Mouse (Mus musculus): ENCODE data around the gene Pxdn.

The Pxdn gene

DNA sequence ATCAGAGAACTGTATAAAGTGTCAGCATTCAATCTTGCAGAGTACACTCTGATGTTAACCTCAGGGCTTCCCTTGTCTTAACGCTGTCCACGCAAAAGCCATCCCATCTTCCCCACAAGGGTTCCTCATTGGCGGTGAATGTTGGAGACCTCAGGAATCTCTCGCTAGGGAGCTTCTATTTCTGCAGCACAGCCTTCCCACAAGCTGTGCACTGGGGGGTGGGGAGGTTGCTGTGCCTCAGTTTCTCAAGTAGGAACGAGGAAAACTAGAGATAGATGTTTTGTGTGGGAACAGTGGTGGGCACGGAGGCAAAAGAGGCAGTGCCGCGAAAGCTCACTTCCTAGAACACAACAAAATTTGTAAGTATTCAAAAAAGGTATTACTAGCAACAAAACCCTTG lies at the start of gene Pxdn:
Gene Pxdn, plus strand, starts transcription at position 301 of the 400 bp plus-strand sequence.
- no peak for DNase-seq

DNA sequence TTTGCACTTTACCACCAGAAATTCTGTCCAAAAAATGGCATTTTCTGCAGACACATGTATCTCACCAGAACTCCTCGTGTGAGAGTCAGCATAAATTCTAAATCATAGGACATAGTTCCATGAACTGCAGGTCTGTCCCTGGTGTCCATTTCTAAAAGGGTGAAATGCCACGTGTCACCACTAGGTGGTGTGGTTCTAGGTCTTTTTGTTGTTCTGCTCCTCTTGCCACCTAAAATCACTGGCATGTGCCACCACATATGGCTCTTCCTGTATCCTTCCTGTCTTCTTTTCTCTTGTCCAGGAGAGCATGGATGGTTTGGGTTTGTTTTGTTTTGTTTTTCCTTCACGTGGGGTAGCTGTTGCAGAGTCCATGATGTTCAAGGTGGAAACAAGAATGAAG lies 42.7 kb upstream of the Pxdn start:
- peak; percentile 18 for DNase-seq

DNA sequence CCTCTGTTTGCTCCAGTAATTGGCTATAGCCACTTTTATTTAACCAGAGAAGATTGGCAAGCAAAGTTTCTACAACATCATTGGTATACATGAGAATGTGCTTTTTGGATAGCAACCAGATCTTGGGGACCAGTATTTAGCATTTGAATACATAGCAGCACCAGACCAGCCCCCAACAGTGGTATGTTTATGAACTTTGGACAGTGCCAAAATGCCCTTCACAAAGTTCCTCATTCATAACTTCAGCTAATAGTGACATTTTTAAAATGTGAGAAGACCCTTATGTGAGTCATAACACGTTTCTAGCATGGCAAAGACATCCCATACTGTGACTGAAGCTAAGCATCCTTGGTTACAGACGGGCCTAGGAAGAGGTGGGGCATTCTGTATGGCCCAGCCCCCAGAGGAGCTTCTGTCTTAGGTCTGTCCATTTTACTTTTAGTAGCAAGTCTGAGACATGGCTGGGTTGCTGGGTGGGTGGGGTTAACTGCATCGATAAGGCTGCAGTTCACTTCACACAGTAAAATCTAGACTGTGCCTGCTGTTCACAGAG lies 39.8 kb upstream of the Pxdn start:
- DNase-seq = no peak

DNA sequence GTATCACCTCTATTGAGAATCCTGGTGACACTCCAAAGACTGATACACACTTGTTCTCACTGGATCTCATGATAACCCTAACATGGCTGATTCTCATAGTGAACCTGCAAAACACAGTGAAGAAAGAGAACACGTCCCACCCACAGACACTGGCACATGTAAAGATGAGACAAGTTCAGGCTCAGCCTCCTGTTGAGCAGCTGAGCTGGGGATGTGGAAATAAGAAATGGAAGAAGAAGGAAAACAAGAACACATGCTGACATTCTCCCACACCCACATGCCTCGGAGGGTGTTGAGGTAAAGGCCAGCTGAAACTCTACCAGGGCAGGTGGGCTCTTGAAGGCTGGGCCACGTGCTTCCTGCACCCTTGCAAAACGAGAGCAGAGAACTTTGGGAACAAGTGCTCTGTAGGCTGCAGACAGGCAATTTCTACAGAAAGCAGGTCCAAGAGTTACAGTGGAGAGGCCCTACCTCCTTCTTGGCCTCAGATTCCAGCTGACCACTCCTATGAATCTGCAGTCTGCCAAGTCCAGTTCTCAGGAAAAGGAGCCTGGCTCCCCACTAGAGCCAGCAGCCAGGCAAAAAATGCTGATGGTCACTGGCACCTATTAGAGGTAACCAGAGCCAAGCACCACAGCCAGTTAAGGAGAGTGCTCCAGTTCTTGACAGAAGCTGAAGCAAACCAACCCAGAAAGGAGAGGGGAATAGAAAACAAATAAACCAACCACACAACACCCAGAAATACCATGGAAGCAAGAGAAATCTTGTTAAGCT lies 33.1 kb upstream of the Pxdn start:
- DNase-seq = no peak

DNA sequence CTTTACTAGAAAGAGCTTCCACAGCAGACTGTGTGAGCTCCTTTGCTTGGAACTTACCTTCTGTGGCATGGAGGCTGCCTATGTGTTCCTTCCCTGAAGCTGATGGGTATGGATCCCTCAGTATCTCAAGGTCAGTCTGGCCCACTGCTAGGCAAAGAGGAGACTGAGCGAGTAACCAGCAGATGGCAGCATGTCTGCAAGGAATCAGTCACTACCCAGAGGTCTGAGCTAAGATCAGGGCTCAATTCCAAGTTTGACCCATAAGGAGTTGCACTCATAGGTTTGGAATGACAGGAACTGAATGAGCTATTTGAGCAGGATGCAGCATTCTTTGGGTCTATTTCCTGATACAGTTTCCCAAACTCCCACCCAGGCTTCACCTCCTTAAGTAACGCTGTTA lies 30.4 kb upstream of the Pxdn start:
- DNase-seq = peak; percentile 81

DNA sequence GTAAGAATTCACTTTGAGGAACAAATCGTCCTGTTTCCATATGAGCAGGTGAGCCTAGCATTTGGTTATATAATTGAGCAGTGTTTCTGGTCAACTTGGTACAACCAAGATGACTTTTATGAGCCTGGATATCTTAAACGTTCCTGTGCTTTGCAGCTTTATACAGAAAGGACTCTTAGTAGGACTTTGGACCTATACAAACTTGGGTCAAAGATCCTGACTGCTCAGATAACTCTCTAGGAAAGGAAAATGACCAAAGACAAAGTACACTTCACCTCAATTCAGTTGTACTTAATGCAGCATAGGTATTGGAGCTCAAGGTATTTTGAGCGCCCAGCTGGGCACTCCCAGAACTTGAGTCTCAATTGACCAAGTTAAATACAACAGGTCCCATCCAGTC lies 21.3 kb upstream of the Pxdn start:
- DNase-seq = no peak

DNA sequence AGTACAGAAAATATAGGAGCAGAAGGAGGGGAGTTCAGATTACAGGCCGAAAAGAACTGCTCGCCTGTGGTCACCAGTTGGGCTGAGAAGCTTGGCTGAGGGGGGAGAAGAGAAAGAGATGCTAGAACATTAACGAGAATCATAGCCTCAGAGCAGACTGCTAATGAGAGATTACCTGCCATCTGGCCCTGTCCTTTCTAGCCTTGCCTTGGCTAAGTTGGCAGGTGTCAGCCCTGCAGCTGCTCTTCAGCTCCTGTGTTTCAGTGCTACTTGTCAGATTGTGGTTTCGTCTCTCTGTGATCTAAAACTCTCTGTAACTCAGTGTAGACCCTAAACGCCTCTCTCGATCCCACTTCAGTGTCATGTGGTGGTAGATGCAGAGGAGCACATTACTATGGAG lies 20.6 kb upstream of the Pxdn start:
- DNase-seq = no peak

DNA sequence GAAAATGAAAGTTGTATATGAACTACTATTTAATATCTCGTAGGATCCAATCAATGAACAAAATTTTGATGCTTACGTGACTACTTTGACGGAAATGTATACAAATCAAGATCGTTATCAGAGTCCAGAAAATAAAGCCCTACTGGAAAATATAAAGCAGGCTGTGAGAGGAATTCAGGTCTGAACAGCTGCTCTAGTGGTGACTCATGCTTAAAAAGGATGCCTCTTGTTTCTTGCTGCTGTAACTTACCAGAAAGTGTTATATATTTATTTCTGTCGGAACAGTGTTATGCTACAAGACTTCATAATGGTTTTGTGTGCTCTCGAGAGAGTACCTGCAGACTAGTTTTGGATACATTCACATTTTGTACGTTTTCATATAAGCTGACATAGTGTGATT lies 17.1 kb upstream of the Pxdn start:
- no peak for DNase-seq

DNA sequence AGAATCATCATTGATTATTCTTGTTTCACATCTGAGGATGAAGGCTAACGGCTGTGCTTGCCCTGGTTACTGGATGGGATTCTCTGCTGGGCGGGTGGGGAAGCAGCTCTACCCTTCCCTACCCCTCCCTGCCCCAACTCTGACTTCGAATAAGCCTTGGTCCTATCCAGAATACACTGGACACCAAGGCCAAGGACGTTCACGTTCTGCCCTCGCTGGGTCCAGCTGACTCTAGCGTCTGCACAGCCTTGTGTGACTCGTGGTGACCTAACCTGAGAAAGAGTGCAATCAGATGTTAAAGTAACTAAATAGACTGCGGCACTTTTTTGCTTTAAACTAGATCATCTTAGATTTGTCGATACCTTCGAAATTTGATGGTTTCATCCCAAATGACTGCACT lies 15.9 kb upstream of the Pxdn start:
- no peak for DNase-seq

DNA sequence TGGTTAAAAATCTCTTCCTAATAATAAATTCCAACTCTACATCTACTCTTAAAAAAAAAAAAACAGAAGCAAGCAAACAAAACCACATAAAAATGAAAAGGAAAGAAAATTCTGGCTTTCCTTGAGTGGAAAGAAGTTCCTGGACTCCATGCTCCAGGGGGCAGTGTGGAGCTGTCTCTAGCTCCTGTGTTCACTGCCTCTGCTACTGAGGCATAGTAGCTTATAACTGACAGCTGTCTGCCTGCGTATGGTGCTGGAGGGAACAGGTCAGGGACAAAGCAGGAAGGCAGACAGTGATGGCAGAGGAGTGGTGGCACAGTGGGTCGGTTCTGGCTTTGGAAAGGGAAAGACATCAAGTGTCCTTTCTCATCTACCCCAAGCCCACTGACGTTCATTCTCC lies 10.5 kb upstream of the Pxdn start:
- peak; percentile 69 for DNase-seq

DNA sequence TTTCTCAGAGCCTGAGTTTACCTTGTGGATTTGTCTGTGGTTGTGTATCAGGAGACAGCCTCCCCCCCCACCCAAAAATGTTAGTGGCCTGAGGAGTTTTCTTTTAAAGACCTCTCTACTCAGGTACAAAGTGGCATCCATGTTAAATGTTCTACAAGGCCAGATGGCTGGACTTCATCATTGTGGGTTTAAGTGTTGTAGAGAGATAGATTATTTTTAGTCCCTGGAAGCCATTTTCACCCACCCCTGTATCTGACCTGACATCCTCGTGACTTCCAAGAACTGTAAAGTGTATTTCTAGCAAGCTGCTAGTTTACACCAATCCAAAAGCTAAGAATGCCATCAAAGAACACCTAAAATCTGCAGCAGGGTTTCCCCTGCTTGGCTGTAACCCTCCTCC lies 6.8 kb upstream of the Pxdn start:
- DNase-seq = no peak

DNA sequence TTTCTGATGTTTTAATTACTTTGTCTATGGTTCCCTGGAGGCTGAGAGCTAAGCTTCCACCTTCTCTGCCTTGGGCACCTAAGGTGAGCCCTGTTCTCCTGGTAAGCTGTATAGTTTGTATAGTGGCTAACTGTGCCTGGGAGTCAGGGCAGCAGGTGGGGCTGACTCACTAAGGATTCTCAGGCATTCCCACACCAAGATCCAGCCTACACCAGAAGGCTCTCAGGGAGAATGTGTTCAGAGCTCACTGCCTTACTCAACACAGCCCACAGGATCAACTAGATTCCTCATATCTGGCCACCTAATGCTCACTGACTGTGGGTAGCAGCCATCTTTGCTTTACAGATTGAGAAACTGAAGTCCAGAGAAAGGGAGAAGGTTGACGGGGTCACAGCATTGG lies 4.5 kb upstream of the Pxdn start:
- no peak for DNase-seq

DNA sequence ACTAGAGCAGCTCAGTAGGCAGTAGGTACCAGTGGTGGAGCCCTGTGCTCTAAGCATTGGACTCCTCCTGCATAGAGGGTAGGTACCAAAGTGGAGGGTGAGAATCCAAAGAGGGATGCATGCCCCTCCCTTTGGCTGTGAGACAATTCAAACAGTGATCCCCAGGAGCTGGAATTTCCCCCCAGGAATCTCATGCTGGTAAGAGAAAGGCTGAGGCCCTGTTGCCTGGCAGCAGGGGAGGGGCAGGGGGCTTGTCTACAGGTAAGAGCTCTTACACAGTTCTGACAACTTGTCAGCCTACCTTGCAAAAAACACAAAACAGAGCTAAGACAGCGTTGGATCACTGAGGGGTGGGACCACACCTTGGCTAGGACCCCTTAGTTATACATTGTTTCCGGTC lies 3.9 kb upstream of the Pxdn start:
- no peak for DNase-seq

DNA sequence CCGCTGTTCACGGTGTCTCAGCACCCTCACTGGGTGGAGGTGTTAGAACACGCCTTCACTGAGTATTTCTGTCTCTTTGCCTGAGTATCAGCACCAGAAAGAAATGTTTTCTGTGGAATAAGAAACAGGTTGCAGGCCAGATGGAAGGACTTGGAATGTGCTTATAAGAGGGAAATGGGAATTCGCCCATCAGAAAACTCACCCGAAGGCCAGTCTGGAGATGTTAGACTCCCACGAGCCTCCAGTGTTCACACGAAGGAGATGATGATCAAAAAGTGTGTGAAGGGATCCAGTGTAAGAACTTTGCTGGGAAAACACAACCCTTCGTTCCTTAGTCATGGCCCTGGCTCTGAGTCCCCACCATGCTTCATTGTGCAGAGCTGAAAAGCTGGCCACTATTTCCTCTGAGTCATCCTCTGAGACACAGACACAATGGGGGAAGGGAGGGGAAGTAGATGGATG lies 3.3 kb upstream of the Pxdn start:
- DNase-seq = no peak

DNA sequence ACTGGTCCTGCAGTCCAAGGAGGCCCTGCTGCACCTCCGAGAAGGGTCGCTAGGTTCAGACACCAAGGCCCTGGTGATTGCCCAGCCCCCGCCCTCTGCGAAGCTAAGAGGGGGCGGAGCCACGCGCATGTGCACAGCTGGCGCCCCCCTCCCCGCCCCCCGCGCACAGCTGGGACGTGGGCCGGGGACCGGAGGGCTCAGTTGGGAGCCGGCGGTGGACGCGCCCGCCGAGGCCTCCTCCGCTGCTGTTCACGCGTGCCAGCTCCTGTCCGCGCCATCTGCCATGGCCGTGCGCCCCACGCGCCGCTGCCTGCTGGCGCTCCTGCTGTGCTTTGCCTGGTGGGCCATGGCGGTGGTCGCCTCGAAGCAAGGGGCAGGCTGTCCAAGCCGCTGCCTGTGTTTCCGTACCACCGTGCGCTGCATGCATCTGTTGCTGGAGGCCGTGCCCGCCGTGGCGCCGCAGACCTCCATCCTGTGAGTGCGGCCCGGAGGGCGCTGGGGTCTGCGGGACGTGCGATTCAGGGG lies 505 bp downstream of the Pxdn start:
- DNase-seq = peak; percentile 82

DNA sequence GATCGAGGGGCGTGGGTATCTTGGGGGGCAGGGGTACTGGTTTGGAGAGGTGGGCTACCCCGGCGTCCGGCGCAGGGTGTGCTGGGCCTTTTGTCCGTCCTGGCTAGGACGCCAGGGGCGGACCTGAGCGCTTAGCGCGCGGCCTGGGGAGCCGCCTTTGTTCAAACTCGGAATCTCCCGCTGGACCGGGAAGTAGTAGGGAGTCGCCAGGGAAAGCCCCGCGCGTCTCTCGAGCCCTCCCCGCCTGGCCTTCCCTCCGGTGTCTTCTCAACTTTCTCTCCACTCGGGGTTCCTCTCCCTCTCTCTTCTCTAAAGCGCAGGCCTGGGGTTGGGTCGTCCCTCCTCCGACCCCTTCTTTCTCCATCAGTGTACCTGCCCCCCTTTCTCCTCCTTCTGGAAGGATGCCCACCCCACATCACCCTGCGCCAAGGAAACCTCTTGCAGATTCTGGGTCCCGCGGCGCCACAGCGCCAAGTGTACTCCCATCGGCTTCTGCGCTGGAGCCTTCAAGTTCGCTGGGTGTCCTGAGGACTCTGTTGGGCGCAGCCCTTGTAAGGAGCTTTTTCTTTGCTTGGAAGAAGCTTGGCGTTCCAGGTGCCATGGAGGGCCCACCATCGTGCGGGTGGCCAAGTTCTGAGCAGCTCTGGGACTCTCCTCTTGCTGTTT lies 1.1 kb downstream of the Pxdn start:
- peak; percentile 74 for DNase-seq

DNA sequence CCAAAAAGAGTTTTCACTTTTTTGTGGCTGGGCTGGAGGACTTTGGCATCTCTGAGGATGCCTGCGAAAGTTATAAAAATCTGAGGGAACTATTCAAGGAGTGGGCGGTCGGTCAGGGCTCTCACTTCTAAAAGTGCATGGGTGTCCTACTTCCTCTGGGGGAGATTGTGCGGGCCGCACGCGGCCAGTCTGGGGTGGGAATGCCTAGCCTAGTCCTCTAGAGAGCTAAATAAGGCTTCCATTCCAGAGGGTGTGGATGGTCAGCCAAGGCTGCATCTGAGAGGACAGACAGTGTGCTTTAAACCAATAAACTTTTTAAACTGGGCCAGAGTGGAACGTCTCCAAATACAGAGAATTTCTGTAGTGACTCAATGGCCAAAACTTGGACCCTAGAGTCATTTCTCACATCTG lies 1.9 kb downstream of the Pxdn start:
- peak; percentile 30 for DNase-seq

DNA sequence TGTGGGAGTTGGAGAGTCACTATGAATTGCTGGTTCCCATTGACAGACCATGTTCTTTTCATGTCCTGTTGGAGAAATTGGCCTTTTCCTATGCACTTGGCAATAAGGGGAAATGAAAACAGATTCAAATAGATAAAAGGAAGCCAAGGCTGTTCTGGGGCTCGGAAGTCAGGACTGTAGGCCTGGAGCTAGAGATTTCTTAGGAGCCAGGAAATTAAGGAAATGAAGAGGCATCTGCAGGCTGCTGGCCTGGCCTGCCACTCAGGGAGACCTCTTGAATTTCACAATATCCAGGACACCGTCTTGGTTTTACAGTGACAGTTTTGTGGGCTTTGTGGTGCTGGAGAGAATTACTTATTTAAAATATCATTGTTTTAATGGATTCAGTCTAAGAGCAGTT lies 5.0 kb downstream of the Pxdn start:
- DNase-seq = no peak

DNA sequence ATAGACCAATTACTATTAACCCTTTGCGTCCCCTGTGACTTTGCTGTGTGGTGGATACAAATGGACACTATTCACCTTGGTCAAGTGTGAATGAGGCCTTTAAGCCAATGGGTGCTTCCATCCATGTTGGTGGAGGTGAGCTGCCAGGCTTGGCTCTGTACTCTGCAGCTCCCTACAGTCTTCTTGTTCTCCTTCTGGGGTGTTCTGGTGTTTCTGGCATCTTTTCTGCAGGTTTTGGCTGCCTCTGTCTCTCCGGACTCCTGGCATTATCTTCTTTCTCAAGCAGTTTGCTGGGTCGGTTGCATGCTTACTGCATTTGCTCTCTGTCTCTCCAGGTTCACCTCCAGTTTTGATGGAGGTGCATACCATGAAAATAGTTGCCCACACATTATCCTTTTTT lies 7.2 kb downstream of the Pxdn start:
- DNase-seq = no peak

DNA sequence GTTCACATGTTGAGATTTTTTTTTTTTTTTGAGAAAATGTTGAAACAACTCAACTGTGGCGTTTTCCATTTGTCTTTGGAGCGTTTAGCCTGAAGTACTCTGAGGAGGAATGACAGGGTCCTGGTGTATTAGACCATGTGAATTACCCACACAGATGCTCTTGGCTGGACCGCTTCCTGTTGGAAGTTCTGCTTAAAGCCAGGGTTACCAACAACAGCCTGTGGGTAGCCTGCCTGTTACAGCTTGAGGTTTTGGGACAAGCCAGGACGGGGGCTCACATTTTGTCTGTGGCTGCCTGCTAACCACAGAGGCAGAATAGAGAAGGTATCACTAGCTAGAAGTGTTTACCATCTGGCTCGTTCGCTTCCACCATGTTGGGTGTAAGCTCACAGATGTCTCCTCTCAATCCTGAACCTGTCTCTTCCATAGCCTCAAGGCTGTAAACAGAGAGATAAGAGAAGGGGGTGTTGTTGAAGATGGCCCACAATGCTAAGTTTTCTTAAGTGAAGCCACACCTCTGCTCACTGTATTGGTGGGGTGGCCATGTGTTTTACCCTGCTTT lies 7.9 kb downstream of the Pxdn start:
- no peak for DNase-seq

DNA sequence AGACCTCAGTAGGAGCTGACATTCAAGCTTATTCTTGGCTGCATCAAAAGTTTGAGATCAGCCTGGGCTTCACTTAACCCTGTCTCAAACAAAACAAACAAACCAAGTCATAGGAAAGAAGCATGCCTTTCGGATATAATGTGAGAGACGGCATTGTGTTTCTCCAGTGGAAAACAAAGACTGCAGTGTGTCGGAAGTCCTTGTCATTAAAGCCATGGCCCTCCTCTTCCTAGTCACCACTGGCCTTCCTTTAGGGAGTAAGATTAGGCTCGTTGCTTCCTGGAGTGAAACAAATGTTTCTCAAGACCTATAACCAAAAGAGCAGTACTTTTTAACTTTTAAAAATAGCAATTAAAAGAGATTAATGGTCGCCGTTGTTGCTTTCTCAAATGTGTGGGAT lies 13.6 kb downstream of the Pxdn start:
- peak; percentile 60 for DNase-seq

DNA sequence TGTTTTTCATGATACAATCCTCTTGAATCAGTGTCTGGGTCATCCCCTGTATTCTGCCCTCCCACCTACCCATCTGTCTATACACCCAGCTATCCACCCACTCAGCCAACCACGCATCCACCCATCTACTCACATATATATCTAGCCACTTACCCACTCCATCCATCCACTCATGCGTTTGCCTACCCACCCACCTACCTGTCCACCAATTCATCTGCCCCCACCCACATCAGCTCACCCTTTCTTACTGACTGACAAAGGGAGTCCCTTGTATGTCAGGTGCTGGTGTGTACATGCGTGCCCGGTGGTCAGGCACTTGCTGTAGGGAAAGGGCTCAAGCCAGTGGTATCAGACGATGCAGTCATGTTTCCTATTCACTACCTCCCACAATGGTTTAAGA lies 14.1 kb downstream of the Pxdn start:
- DNase-seq = no peak

DNA sequence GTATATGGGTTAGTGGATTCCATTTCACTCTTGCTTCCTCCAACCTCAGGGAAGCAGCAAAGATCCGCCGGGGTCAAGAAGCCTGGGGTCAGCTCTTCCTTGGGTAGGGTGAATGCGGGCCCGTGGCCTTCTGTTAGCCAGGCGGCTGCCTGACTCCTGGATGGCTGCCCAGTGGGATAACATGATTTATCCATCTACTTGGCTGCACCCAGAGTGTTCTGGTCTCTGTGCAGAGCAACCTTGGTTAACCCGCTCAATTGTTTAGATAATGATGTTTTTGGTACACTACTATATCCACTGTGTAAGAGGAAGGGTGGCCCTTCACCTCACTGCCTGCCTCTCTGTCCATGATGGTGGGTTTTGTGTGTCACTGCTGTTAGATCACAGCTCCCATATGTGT lies 14.7 kb downstream of the Pxdn start:
- DNase-seq = peak; percentile 88

DNA sequence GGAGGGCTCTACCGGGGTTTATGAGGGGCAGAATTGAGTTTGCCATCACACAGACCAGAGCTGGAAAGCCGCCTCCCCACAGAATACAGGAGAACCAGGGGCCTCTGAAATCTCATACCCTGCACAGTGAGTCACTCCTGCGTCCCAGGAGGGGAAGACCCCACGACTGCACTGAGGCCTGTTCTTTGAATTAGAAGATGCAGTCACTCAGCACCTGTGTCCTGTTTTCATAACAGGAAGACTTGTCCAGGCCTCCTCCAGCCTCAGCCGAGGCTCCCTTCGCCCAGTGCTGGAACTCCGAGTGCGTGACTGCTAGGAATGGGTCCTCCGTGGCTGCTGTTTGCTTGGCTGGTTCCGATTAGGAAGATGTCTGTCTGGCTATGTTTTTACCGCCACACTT lies 16.6 kb downstream of the Pxdn start:
- no peak for DNase-seq
